Comparison of ENCODE assay signal across 8 mouse cellular contexts in genomic region chr4:132048011-132048991, GRCm38 (mm10). TPM values are rescaled to one million over a fixed set of nuclear protein-coding genes. Genes with fewer than 3 reads are reported as not detected.
A peak's percentile ranks its signal among the peaks of the same experiment; 100 is the strongest.
DNase-seq lines count a peak whose midpoint lies in the region; ATAC-seq and TF ChIP-seq lines count a peak whose summit lies in the region.

No protein-coding gene starts in this region.

- peak overlapping the region; percentile 82 for H3K9ac ChIP-seq in MEL (ENCODE audit: control insufficient read depth, low read depth, low read length, poor library complexity, severe bottlenecking)
- peak overlapping the region; percentile 93 for H3K9ac ChIP-seq in kidney, embryonic 14.5 days (ENCODE audit: low read depth, low read length)
- H3K9ac ChIP-seq in lung, embryonic 15.5 days: peak overlapping the region; percentile 88

- DNase-seq in A20 (ENCODE audit: low read depth, low spot score): peak; percentile 85
- no peak for DNase-seq in MEL (ENCODE audit: low read depth, low spot score)
- DNase-seq in heart, adult 9 months (ENCODE audit: low spot score in 2 of 2): peak; percentile 30 to 42
- DNase-seq in ovary, postnatal 14 days (ENCODE audit: low spot score): peak; percentile 21
- DNase-seq in adipocyte (ENCODE audit: low spot score): no peak

- no peak for TF ChIP-seq CTCF in MEL (IDR thresholded peaks at IDR 0.05 in 2 of 3, conservative IDR thresholded peaks at IDR 0.05 in 1 of 3; ENCODE audit: control insufficient read depth in 1 of 3, insufficient read depth in 1 of 3, low read depth in 2 of 3, low read length in 3 of 3, poor library complexity in 1 of 3, severe bottlenecking in 1 of 3)
- no peak for TF ChIP-seq CTCF in cortical plate, adult 2 months (IDR thresholded peaks at IDR 0.05; ENCODE audit: extremely low read depth, insufficient read depth, low read length)

- no peak for TF ChIP-seq EP300 in MEL (IDR thresholded peaks at IDR 0.05; ENCODE audit: low read depth in 1 of 2, low read length in 2 of 2)

- ATAC-seq in kidney, embryonic 14.5 days (ENCODE audit: low FRiP score, low TSS enrichment): peak; percentile 59
- peak; percentile 65 for ATAC-seq in lung, embryonic 15.5 days (ENCODE audit: borderline replicate concordance, extremely low read depth, low FRiP score, low TSS enrichment)

- WGBS in kidney, embryonic 14.5 days: under 1% methylated on average over 86 of the region's 95 CpGs
- under 1% methylated on average over 82 of the region's 95 CpGs for WGBS in lung, embryonic 15.5 days

- H3K4me2 ChIP-seq in kidney, embryonic 14.5 days (replicated peaks; ENCODE audit: low read depth, low read length): peak overlapping the region; percentile 86
- peak overlapping the region; percentile 92 for H3K4me2 ChIP-seq in lung, embryonic 15.5 days

- TF ChIP-seq POLR2A in MEL (IDR thresholded peaks at IDR 0.05; ENCODE audit: control insufficient read depth in 1 of 2, insufficient read depth in 1 of 2, low read depth in 1 of 2, low read length in 2 of 2, poor library complexity in 1 of 2): no peak
- no peak for TF ChIP-seq POLR2A in cortical plate, adult 2 months (IDR thresholded peaks at IDR 0.05; ENCODE audit: extremely low read depth, insufficient read depth, low read length)

- H3K27me3 ChIP-seq in MEL (ENCODE audit: control insufficient read depth in 1 of 2, insufficient read depth in 2 of 2, low read length in 2 of 2): no peaks in the 10 kb centered on the region
- no peaks in the 10 kb centered on the region for H3K27me3 ChIP-seq in kidney, embryonic 14.5 days (ENCODE audit: control insufficient read depth, insufficient read depth, low read length)
- H3K27me3 ChIP-seq in lung, embryonic 15.5 days: no peaks in the 10 kb centered on the region

- no peak overlapping the region for H3K27ac ChIP-seq in MEL (ENCODE audit: control insufficient read depth, low read depth, low read length)
- no peak overlapping the region for H3K27ac ChIP-seq in cortical plate, adult 2 months (ENCODE audit: insufficient read depth, low read length)
- peak overlapping the region; percentile 84 for H3K27ac ChIP-seq in kidney, embryonic 14.5 days (ENCODE audit: low read depth, low read length)
- peak overlapping the region; percentile 92 for H3K27ac ChIP-seq in lung, embryonic 15.5 days

- H3K79me2 ChIP-seq in MEL (ENCODE audit: control insufficient read depth, insufficient read depth, low read length, poor library complexity): peaks cover 35% of the 10 kb centered on the region

- TF ChIP-seq RAD21 in MEL (IDR thresholded peaks at IDR 0.05; ENCODE audit: low read depth, low read length): no peak

- peaks cover 3 to 4% of the 10 kb centered on the region in 2 experiments; a peak in 2 of 4 replicates for H3K4me1 ChIP-seq in MEL (ENCODE audit: control insufficient read depth in 1 of 2, insufficient read depth in 2 of 2, low read length in 2 of 2)
- peaks cover 1% of the 10 kb centered on the region; the same call in 1 of the 2 replicates for H3K4me1 ChIP-seq in cortical plate, adult 2 months (ENCODE audit: control insufficient read depth, insufficient read depth, low read length)
- peaks cover 3% of the 10 kb centered on the region; the same call in 1 of the 2 replicates for H3K4me1 ChIP-seq in kidney, embryonic 14.5 days (ENCODE audit: control insufficient read depth, insufficient read depth, low read length)
- peaks cover 20% of the 10 kb centered on the region for H3K4me1 ChIP-seq in lung, embryonic 15.5 days

- peak overlapping the region; percentile 63 to 80 for H3K4me3 ChIP-seq in MEL (ENCODE audit: control insufficient read depth in 1 of 2, insufficient read depth in 1 of 2, low read depth in 2 of 2, low read length in 2 of 2)
- peak overlapping the region; percentile 31 for H3K4me3 ChIP-seq in cortical plate, adult 2 months (ENCODE audit: insufficient read depth, low read length)
- H3K4me3 ChIP-seq in kidney, embryonic 14.5 days (ENCODE audit: low read length): peak overlapping the region; percentile 82
- peak overlapping the region; percentile 69 for H3K4me3 ChIP-seq in lung, embryonic 15.5 days

- no peaks in the 10 kb centered on the region for H3K9me3 ChIP-seq in MEL (replicated peaks; ENCODE audit: insufficient read depth, low read length)
- H3K9me3 ChIP-seq in kidney, embryonic 14.5 days (ENCODE audit: control insufficient read depth, low read length): peaks cover 2% of the 10 kb centered on the region; the same call in 1 of the 2 replicates
- no peaks in the 10 kb centered on the region for H3K9me3 ChIP-seq in lung, embryonic 15.5 days

- H3K36me3 ChIP-seq in MEL (ENCODE audit: control insufficient read depth in 1 of 2, insufficient read depth in 2 of 2, low read length in 2 of 2): peaks cover 2 to 4% of the 10 kb centered on the region in 2 experiments; a peak in 3 of 4 replicates
- no peaks in the 10 kb centered on the region for H3K36me3 ChIP-seq in kidney, embryonic 14.5 days (ENCODE audit: control insufficient read depth, insufficient read depth, low read length)
- H3K36me3 ChIP-seq in lung, embryonic 15.5 days: no peaks in the 10 kb centered on the region

TF ChIP-seq in MEL, 35 proteins besides CTCF, POLR2A, EP300 and RAD21:
- TF ChIP-seq BHLHE40 (IDR thresholded peaks at IDR 0.05; ENCODE audit: borderline replicate concordance, low read depth, low read length) (no peak), MXI1 (IDR thresholded peaks at IDR 0.05; ENCODE audit: low read depth, low read length) (no peak), GATA1 (IDR thresholded peaks at IDR 0.05; ENCODE audit: low read depth, low read length) (no peak), USF1 (IDR thresholded peaks at IDR 0.05; ENCODE audit: low read depth, low read length) (no peak), MAZ (IDR thresholded peaks at IDR 0.05; ENCODE audit: low read depth, low read length) (no peak), MAX (IDR thresholded peaks at IDR 0.05; ENCODE audit: low read length) (no peak), TCF12 (IDR thresholded peaks at IDR 0.05; ENCODE audit: low read depth, low read length) (no peak), CHD1 (IDR thresholded peaks at IDR 0.05; ENCODE audit: low read depth, low read length) (no peak), MYC (IDR thresholded peaks at IDR 0.05; ENCODE audit: low read depth, low read length) (no peak), ZKSCAN1 (IDR thresholded peaks at IDR 0.05; ENCODE audit: low read depth, low read length) (no peak), NRF1 (IDR thresholded peaks at IDR 0.05; ENCODE audit: insufficient read depth, low read depth, low read length, poor library complexity, severe bottlenecking) (no peak), RCOR1 (IDR thresholded peaks at IDR 0.05; ENCODE audit: low read depth, low read length) (no peak), UBTF (IDR thresholded peaks at IDR 0.05; ENCODE audit: borderline replicate concordance, insufficient read depth, low read depth, low read length) (no peak), HCFC1 (IDR thresholded peaks at IDR 0.05; ENCODE audit: low read depth, low read length) (no peak), USF2 (IDR thresholded peaks at IDR 0.05; ENCODE audit: borderline replicate concordance in 1 of 2, insufficient read depth in 1 of 2, low read depth in 1 of 2, low read length in 2 of 2) (no peak), SMC3 (IDR thresholded peaks at IDR 0.05; ENCODE audit: low read depth, low read length) (no peak), MAFK (IDR thresholded peaks at IDR 0.05; ENCODE audit: borderline replicate concordance, low read depth, low read length) (no peak), NELFE (IDR thresholded peaks at IDR 0.05; ENCODE audit: low read depth, low read length) (no peak), MYB (IDR thresholded peaks at IDR 0.05; ENCODE audit: low read depth, low read length) (no peak), TAL1 (IDR thresholded peaks at IDR 0.05; ENCODE audit: low read length) (no peak)

RNA-seq across cellular contexts. Expression of gene Gm10300, which starts 26.2 kb away (rescaled TPM):
- 0.29 and 0.46 TPM in 2 replicates for total RNA-seq in MEL (2012; rRNA removed)
- polyA plus RNA-seq in MEL (2012; ENCODE audit: insufficient read depth in 1 of 2, insufficient read length in 2 of 2, low read depth in 1 of 2, low replicate concordance in 2 of 2, missing spikeins in 1 of 2): under 1 TPM in 1 of 2 experiments, not detected in 1; 0.18 TPM
- 0.10 and 0.19 TPM in 2 replicates for polyA plus RNA-seq in cortical plate, adult 2 months (2012; rRNA removed)
- polyA plus RNA-seq in kidney, embryonic 14.5 days (2014; fragmentation: Nextera tagmentation; extraction: Ambion mirVana): 0.09 TPM in 1 of 2 replicates, not detected in the other
- 0.06 and 0.09 TPM in 2 replicates for polyA plus RNA-seq in lung, embryonic 15.5 days (2015; fragmentation: Nextera tagmentation; extraction: Ambion mirVana)

RNA-seq across cellular contexts. Expression of gene Epb41, which starts 26.8 kb away (rescaled TPM):
- 36.5 and 41.9 TPM in 2 replicates for total RNA-seq in MEL (2012; rRNA removed)
- polyA plus RNA-seq in MEL (2012; ENCODE audit: insufficient read depth in 1 of 2, insufficient read length in 2 of 2, low read depth in 1 of 2, low replicate concordance in 2 of 2, missing spikeins in 1 of 2): 100 to 1,000 TPM in 1 of 2 experiments, 10 to 100 TPM in 1; 44.3 to 115 TPM
- 36.5 and 37.8 TPM in 2 replicates for polyA plus RNA-seq in cortical plate, adult 2 months (2012; rRNA removed)
- 52.5 and 78.5 TPM in 2 replicates for polyA plus RNA-seq in kidney, embryonic 14.5 days (2014; fragmentation: Nextera tagmentation; extraction: Ambion mirVana)
- 62.2 and 65.0 TPM in 2 replicates for polyA plus RNA-seq in lung, embryonic 15.5 days (2015; fragmentation: Nextera tagmentation; extraction: Ambion mirVana)

Comparison
In these comparisons a context has a peak if more than half of its experiments do, and no peak if none do; other contexts are left out.
1. DNase-seq: peak in A20 (single experiment), heart, adult 9 months (2 of 2) and ovary, postnatal 14 days (single experiment); none in MEL (single experiment) and adipocyte (single experiment).
2. H3K27ac ChIP-seq: peak in kidney, embryonic 14.5 days (single experiment) and lung, embryonic 15.5 days (single experiment); none in MEL (single experiment) and cortical plate, adult 2 months (single experiment).
3. H3K4me3 ChIP-seq: peak in every context shown above with its lines; median percentile 82 in kidney, embryonic 14.5 days; 72 in MEL; 69 in lung, embryonic 15.5 days; 31 in cortical plate, adult 2 months.
4. Peak in every context shown above with its lines, with median percentiles within 50 percentile points of each other: H3K9ac ChIP-seq.